Mouse (Mus musculus) C2C12 (cell line): Measurements from ENCODE around the gene Ttc7. TPM values are rescaled to one million over a fixed set of nuclear protein-coding genes. Genes with fewer than 3 reads are reported as not detected.

Experiments
- H3K27me3 ChIP-seq: one replicate; pipeline ENCODE4 v1.6.1; 2011; ENCODE audit not compliant: control insufficient read depth, insufficient read depth, insufficient read length
- H3K36me3 ChIP-seq: one replicate; pipeline ENCODE4 v1.6.1; 2011; ENCODE audit not compliant: control insufficient read depth, insufficient read depth
- H3K4me3 ChIP-seq: one replicate; pipeline ENCODE4 v1.5.1; 2011; ENCODE audit warnings: mild to moderate bottlenecking, control low read depth; ENCODE audit not compliant: poor library complexity, insufficient read depth, severe bottlenecking
- H3K79me2 ChIP-seq: one replicate; pipeline ENCODE4 v1.6.1; 2011; ENCODE audit not compliant: control insufficient read depth, insufficient read depth
- H3K79me3 ChIP-seq: one replicate; pipeline ENCODE4 v1.6.1; 2011; ENCODE audit warnings: low read depth, control low read depth
- H3ac ChIP-seq: one replicate; pipeline ENCODE3; 2011; ENCODE audit warnings: low read depth; ENCODE audit not compliant: control insufficient read depth, insufficient read length
- CEBPB ChIP-seq: IDR thresholded peaks from one replicate; pipeline ENCODE4 v1.6.1; 2011; ENCODE audit warnings: low read depth, mild to moderate bottlenecking, control low read depth, moderate library complexity
- CTCF ChIP-seq: IDR thresholded peaks from one replicate; pipeline ENCODE4 v1.5.1; 2011; ENCODE audit not compliant: control insufficient read depth, insufficient read depth, insufficient read length
- FOSL1 ChIP-seq: IDR thresholded peaks from one replicate; pipeline ENCODE4 v1.8.0; 2011; ENCODE audit warnings: mild to moderate bottlenecking, low read length; ENCODE audit not compliant: poor library complexity, insufficient read depth, severe bottlenecking
- MAX ChIP-seq: IDR thresholded peaks from one replicate; pipeline ENCODE4 v1.6.1; 2011; ENCODE audit warnings: mild to moderate bottlenecking, control low read depth
- MYOD1 ChIP-seq: IDR thresholded peaks from one replicate; pipeline ENCODE4 v1.6.1; 2011; ENCODE audit warnings: low read depth; ENCODE audit not compliant: control insufficient read depth, insufficient read length
- MYOG ChIP-seq: IDR thresholded peaks from one replicate; pipeline ENCODE4 v1.6.1; 2011; ENCODE audit not compliant: control insufficient read depth, insufficient read length; ENCODE audit errors: extremely low read depth
- USF1 ChIP-seq: IDR thresholded peaks from one replicate; pipeline ENCODE4 v1.6.1; 2011; ENCODE audit warnings: low read depth, mild to moderate bottlenecking, control low read depth, moderate library complexity
- polyA plus RNA-seq: library from polyadenylated mRNA; unstranded; fragments of >200 nt; fragmentation: generic; extraction: Trizol; gene quantifications from one replicate; pipeline ENCODE4 v1.2.1, GENCODE M21; 2012; ENCODE audit warnings: missing spikeins

Ttc7 gene
- polyA plus RNA-seq, 1 experiment: 9.8 TPM

DNA sequence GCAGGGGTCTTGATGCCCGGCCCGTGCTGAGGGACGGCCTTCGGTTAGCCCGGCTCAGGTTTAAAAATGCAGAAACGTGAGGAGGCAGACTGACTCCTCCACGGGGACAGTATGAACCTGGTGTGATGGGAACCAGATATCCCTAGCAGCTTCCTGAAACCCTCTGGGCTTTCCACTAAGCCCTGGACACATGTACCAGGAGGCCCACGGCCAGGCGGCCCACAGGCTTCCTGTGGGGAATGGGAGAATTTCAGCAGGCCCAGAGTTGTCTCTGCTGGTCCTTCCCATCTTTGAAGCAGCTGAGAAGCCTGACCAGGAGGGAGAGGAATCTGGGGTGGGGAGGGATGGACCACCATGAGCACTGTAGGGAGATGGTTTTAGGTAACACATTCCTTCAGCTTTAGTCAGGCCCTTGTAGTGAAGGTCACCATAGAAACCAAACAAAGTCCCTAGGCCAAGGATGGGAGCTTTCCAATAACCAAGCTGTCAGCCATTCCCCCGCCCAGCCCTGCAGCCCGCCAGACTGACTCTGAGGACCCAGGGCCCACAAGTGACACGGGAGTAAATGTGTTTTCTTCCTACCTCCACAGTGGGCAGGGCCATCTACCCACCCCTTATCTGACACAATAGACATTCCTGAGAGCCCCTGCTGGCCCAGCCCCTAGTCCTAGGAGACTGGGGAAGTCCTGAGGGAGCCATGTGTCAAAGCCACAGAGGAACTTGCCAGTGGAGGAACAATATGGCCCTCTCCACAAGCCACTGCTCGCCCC is 68.0 kb downstream of the Ttc7 start:
- TF ChIP-seq MAX: peak; percentile 39
- no peak for TF ChIP-seq CTCF
- Histone ChIP-seq H3K36me3 (no peaks in the 10 kb centered on the region), H3ac (no peak overlapping the region), H3K4me3 (no peak overlapping the region), H3K79me3 (no peaks in the 10 kb centered on the region), H3K79me2 (no peaks in the 10 kb centered on the region), H3K27me3 (no peaks in the 10 kb centered on the region)

DNA sequence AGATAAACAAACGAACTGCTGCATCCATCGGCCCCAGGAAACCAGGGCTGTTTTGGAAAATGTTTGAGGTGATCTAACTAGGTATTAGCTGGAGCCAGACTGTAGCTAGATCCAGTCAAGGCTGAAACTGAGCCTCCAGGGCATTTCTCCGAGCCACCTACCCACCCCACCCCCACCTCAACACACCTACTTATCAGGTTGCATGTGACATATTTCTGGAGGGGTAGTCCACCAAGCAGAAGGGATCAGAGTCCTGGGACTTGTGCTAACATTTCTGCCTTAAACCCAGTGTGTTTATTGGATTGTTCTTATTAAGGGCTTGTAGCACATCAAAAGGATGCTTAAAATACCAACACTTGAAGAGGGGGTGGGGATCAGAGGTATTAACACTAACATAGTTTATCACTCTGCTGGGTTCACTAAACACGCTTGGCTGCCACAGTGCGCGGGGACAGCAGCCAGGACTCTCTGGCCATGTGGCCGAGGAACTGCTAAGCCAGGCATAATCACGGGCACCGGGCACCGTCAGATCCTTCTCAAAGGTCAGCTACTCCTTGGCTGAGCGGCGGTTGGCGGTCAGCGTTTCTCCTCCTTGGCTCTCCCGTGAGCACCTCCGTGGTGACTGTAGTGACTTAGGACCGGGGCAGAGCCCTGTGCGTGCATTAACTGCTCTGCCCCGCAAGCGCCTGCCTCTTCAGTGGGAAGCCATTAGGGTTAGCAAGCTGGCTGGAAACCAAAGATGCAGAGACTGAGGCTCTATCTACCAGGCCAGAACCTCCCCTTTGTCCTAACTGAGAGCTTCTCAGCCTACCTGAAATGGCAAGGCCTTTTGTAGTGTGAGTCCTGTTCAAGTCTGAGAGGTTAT is 68.8 kb downstream of the Ttc7 start:
- H3K79me3 ChIP-seq: no peaks in the 10 kb centered on the region
- TF ChIP-seq USF1 (no peak), MAX (no peak), MYOG (no peak), CEBPB (no peak), CTCF (no peak)
- no peaks in the 10 kb centered on the region for H3K36me3 ChIP-seq
- no peaks in the 10 kb centered on the region for H3K79me2 ChIP-seq
- no peak overlapping the region for H3ac ChIP-seq
- H3K27me3 ChIP-seq: no peaks in the 10 kb centered on the region
- H3K4me3 ChIP-seq: no peak overlapping the region

DNA sequence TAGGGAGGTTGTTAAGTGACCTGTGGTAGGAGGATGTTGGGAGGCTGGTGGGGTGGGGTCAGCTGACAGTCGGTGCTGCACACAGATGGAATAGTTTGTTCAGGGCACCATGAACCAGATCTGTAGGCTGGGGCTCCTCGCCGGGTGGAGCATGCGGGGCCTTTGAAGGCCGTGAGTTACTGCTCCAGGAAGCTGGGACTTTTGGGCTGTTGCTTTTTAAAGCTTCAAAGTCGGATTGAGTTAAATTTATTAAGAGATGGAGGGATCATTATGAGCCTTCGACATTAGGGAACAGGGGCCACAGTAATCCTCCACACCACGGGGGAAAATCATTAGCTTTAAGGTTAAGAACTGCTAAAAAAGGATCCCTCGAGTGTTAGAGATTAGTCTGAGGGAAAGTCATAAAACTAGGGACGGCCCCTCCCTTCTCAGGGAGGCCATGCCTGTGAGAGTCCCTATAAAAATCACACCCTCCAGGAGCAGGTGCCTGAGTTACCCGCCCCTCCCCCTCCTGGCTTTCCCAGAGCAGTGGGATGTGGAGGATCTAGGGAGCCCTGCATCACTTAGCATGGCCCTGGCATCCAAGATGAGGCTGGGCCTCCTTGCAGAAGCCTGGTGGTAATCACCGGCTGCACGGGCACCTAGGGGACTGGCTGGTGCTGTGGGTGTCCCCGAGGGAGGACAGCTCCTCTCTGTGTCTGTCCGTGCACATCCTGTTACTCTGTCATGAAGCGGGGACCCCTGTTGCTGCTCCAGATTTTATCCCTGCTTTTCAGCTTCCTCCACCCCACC is 69.6 kb downstream of the Ttc7 start:
- Histone ChIP-seq H3K4me3 (no peak overlapping the region), H3ac (no peak overlapping the region), H3K79me3 (no peaks in the 10 kb centered on the region), H3K36me3 (no peaks in the 10 kb centered on the region), H3K27me3 (no peaks in the 10 kb centered on the region), H3K79me2 (no peaks in the 10 kb centered on the region)
- no peak for TF ChIP-seq CEBPB
- no peak for TF ChIP-seq MYOD1
- TF ChIP-seq MAX: no peak
- no peak for TF ChIP-seq USF1
- no peak for TF ChIP-seq CTCF
- no peak for TF ChIP-seq FOSL1
- no peak for TF ChIP-seq MYOG

DNA sequence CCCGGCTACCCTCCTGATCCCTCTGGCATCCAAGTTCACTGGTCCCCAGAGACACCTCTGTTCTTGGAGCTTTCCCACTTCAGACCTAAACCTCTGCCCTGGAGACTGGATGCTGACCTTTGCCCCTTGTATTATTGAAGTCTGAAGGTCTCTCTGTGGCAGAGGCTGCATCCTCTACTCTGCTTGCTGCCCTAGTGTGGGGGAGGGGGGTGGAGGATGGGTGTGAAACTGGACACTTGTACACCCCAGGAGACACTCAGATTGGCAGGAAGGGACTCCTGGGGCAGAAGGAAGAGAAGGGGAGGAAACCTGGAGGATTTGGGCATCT is 70.2 kb downstream of the Ttc7 start:
- no peaks in the 10 kb centered on the region for H3K36me3 ChIP-seq
- no peak for TF ChIP-seq USF1
- no peak for TF ChIP-seq CTCF
- TF ChIP-seq MAX: no peak
- TF ChIP-seq MYOG: no peak
- no peak for TF ChIP-seq FOSL1
- no peak for TF ChIP-seq MYOD1
- no peak for TF ChIP-seq CEBPB
- H3K79me2 ChIP-seq: no peaks in the 10 kb centered on the region
- no peak overlapping the region for H3ac ChIP-seq
- no peaks in the 10 kb centered on the region for H3K79me3 ChIP-seq
- H3K27me3 ChIP-seq: no peaks in the 10 kb centered on the region
- H3K4me3 ChIP-seq: no peak overlapping the region

DNA sequence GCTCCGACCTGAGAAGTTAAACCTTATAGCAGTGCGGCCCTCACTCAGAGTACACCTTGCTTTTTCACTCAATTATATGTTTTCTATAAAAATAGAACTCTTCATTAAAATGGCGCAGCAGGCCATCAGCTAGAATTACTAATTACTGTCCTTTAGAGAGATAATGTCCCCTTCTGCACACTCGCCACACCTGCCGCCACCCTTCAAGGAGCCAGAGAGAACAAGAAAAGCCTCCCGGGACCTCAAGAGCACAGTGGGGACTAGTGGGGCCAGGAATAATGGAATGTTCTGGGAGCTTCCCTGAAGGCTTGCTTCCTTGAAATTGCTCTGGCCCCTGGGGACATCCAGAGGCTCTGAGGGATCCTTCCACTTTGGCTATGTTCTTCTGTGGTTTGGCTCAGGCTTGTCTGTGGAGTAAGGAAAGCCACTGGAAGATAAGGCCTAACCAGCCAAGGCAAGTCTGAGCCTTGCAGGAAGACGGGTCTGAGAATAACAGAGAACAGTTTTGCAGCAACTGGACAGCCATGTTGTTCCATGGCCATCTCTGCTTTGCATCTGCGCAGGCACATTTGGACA is 71.1 kb downstream of the Ttc7 start:
- Histone ChIP-seq H3K27me3 (no peaks in the 10 kb centered on the region), H3K4me3 (no peak overlapping the region), H3K36me3 (no peaks in the 10 kb centered on the region), H3ac (no peak overlapping the region), H3K79me2 (no peaks in the 10 kb centered on the region), H3K79me3 (no peaks in the 10 kb centered on the region)
- TF ChIP-seq MYOD1: peak; percentile 58
- no peak for TF ChIP-seq MAX
